Mouse (Mus musculus) erythroblast, embryonic 14.5 days (primary cell): ENCODE data around the gene Strc.

Experiments
- GATA1 ChIP-seq: IDR thresholded peaks from 2 replicates; pipeline ENCODE4 v1.6.1; 2012; ENCODE audit warnings: low read length, inconsistent platforms, mixed read lengths
- TAL1 ChIP-seq: IDR thresholded peaks from 3 replicates; pipeline ENCODE4 v1.6.1; 2012; ENCODE audit warnings: low read length, inconsistent platforms, mixed read lengths

GRCm38 (mm10) chr2:121414139-121414685 lies 27.2 kb upstream of the Strc start:
- TF ChIP-seq TAL1, result no peak
- no peak for TF ChIP-seq GATA1
